In the genomic region with DNA sequence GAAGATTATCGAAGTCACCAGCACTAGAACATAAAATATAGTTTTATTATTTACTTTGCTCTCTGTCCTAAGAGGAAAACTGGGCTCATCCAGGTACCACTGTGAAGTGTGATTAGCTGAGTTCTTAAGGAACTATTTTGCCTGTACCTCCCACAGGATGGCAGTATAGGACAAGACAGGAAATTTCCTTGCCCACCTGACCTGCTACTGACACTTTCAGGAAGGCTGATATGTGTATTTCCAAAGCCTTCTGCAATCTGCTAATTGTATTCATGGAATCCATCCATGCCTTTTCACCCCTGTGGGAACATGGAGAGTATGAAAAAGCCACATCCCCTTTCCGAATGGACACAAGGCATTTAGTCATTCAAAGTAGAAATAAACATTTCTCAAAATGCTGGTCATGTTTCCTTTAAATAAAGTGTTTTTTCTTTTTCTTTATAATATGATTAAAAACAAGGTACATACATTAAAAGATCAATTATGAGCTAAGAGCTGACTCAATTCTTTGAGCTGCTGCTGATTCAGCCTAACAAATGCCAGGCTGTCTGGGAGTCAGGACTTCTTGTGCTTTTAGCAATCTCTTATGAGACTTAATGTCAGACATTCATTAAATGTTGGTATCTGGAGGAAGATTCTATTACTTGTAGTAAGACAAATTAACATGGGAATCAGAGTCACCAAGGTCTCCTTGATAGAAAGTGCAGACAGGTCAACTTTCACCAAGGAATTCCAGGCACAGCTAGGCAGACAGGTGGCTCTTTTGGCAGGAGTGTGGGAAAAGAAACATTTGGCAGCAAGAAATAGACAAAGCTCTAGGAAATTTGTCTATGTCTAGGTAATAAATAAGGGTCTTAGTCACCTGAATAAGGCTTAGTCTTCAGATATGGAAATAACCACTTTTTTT, we compare ENCODE assay signal across 9 mouse cellular contexts.
A peak's percentile ranks its signal among the peaks of the same experiment; 100 is the strongest.
DNase-seq lines count a peak whose midpoint lies in the region; ATAC-seq and TF ChIP-seq lines count a peak whose summit lies in the region.
"Had no signal": no experiment of that assay in that cellular context is flagged by ENCODE, and none has a peak within 500 bp of the region (broad histone marks: within the 10 kb centered on the region; RNA-seq: fewer than 3 reads in every experiment).

No protein-coding gene starts in this region.

- H3K9me3 ChIP-seq in MEL (replicated peaks; ENCODE audit: insufficient read depth, low read length) = no peaks in the 10 kb centered on the region
- no peaks in the 10 kb centered on the region for H3K9me3 ChIP-seq in forebrain, embryonic 14.5 days (replicated peaks; ENCODE audit: control insufficient read depth, low read length)

- intact Hi-C loops in heart, postnatal 10 days (cut with DNase I) = no loop called here
- intact Hi-C loops in left cerebral cortex, adult 2 months (cut with DNase I) = loop anchor here (1.0 to 10.0 kb wide), 4 partner anchors 140 to 1560 kb away; no protein-coding TSS in a partner anchor

- H3K36me3 ChIP-seq in MEL (ENCODE audit: control insufficient read depth in 1 of 2, insufficient read depth in 2 of 2, low read length in 2 of 2) = no peaks in the 10 kb centered on the region
- no peaks in the 10 kb centered on the region for H3K36me3 ChIP-seq in forebrain, embryonic 14.5 days (ENCODE audit: control insufficient read depth, insufficient read depth, low read length)

- no peak overlapping the region for H3K27ac ChIP-seq in MEL (ENCODE audit: control insufficient read depth, low read depth, low read length)
- H3K27ac ChIP-seq in forebrain, embryonic 14.5 days (ENCODE audit: low read depth, low read length) = no peak overlapping the region
- H3K27ac ChIP-seq in left cerebral cortex, adult 2 months = no peak overlapping the region
- H3K27ac ChIP-seq: macrophage had no signal

- peak; percentile 83 for ATAC-seq in forebrain, embryonic 14.5 days
- ATAC-seq in cerebellum, adult (ENCODE audit: insufficient number of reproducible peaks, low FRiP score, low TSS enrichment) = no peak

- no peak overlapping the region for H3K4me2 ChIP-seq in forebrain, embryonic 14.5 days (ENCODE audit: low read length)

- no peak for TF ChIP-seq POLR2A in MEL (IDR thresholded peaks at IDR 0.05; ENCODE audit: control insufficient read depth in 1 of 2, insufficient read depth in 1 of 2, low read depth in 1 of 2, low read length in 2 of 2, poor library complexity in 1 of 2)

- no peaks in the 10 kb centered on the region for H3K27me3 ChIP-seq in MEL (ENCODE audit: control insufficient read depth in 1 of 2, insufficient read depth in 2 of 2, low read length in 2 of 2)
- H3K27me3 ChIP-seq in forebrain, embryonic 14.5 days (replicated peaks; ENCODE audit: control insufficient read depth, insufficient read depth, low read length) = no peaks in the 10 kb centered on the region

- peak; percentile 8 to 18 for DNase-seq in heart, postnatal 10 days
- no peak for DNase-seq in heart, adult 18-20 months
- DNase-seq in MEL (ENCODE audit: low read depth, low spot score) = peak; percentile 2
- peak; percentile 80 for DNase-seq in forebrain, embryonic 14.5 days (ENCODE audit: low spot score)
- peak in 1 of 2 experiments; percentile 25 for DNase-seq in left cerebral cortex, adult 2 months (ENCODE audit: extremely low spot score in 1 of 2, low spot score in 2 of 2)
- no peak for DNase-seq in spleen, postnatal 10 days (ENCODE audit: low spot score in 2 of 2)
- DNase-seq in thymus, postnatal 4 days = no peak

- no peak overlapping the region for H3K9ac ChIP-seq in MEL (ENCODE audit: control insufficient read depth, low read depth, low read length, poor library complexity, severe bottlenecking)
- H3K9ac ChIP-seq in forebrain, embryonic 14.5 days (ENCODE audit: low read length) = no peak overlapping the region

- no peak for TF ChIP-seq EP300 in MEL (IDR thresholded peaks at IDR 0.05; ENCODE audit: low read depth in 1 of 2, low read length in 2 of 2)

- TF ChIP-seq RAD21 in MEL (IDR thresholded peaks at IDR 0.05; ENCODE audit: low read depth, low read length) = peak; percentile 24

- 0 out of 6 replicates have a peak, but pooled peaks of 2 of the 3 experiments have one; percentile 3 to 14 for TF ChIP-seq CTCF in MEL (IDR thresholded peaks at IDR 0.05 in 2 of 3, conservative IDR thresholded peaks at IDR 0.05 in 1 of 3; ENCODE audit: control insufficient read depth in 1 of 3, insufficient read depth in 1 of 3, low read depth in 2 of 3, low read length in 3 of 3, poor library complexity in 1 of 3, severe bottlenecking in 1 of 3)
- peak; percentile 80 for TF ChIP-seq CTCF in left cerebral cortex, adult 2 months (IDR thresholded peaks at IDR 0.05)

- no peaks in the 10 kb centered on the region for H3K79me2 ChIP-seq in MEL (ENCODE audit: control insufficient read depth, insufficient read depth, low read length, poor library complexity)

- no peaks in the 10 kb centered on the region for H3K4me1 ChIP-seq in MEL (ENCODE audit: control insufficient read depth in 1 of 2, insufficient read depth in 2 of 2, low read length in 2 of 2)
- no peaks in the 10 kb centered on the region for H3K4me1 ChIP-seq in forebrain, embryonic 14.5 days (ENCODE audit: control insufficient read depth, insufficient read depth, low read length)

- WGBS in forebrain, embryonic 14.5 days = 57% methylated on average over 2 of the region's 2 CpGs

- H3K4me3 ChIP-seq in MEL (ENCODE audit: control insufficient read depth in 1 of 2, insufficient read depth in 1 of 2, low read depth in 2 of 2, low read length in 2 of 2) = no peak overlapping the region
- no peak overlapping the region for H3K4me3 ChIP-seq in forebrain, embryonic 14.5 days (ENCODE audit: low read depth, low read length)
- no peak overlapping the region for H3K4me3 ChIP-seq in left cerebral cortex, adult 2 months

TF ChIP-seq in MEL, 35 proteins besides CTCF, POLR2A, EP300 and RAD21:
- TF ChIP-seq ZKSCAN1 (IDR thresholded peaks at IDR 0.05; ENCODE audit: low read depth, low read length) (no peak), KAT2A (conservative IDR thresholded peaks at IDR 0.05; ENCODE audit: low read depth, low read length) (no peak), NELFE (IDR thresholded peaks at IDR 0.05; ENCODE audit: low read depth, low read length) (no peak), MXI1 (IDR thresholded peaks at IDR 0.05; ENCODE audit: low read depth, low read length) (no peak), MAFK (IDR thresholded peaks at IDR 0.05; ENCODE audit: borderline replicate concordance, low read depth, low read length) (no peak), TBP (IDR thresholded peaks at IDR 0.05; ENCODE audit: low read depth, low read length) (no peak), TAL1 (IDR thresholded peaks at IDR 0.05; ENCODE audit: low read length) (no peak), E2F4 (IDR thresholded peaks at IDR 0.05; ENCODE audit: borderline replicate concordance, low read depth, low read length) (no peak), MYC (IDR thresholded peaks at IDR 0.05; ENCODE audit: low read depth, low read length) (no peak), GATA1 (IDR thresholded peaks at IDR 0.05; ENCODE audit: low read depth, low read length) (no peak), USF2 (IDR thresholded peaks at IDR 0.05; ENCODE audit: borderline replicate concordance in 1 of 2, insufficient read depth in 1 of 2, low read depth in 1 of 2, low read length in 2 of 2) (no peak), HCFC1 (IDR thresholded peaks at IDR 0.05; ENCODE audit: low read depth, low read length) (no peak), BHLHE40 (IDR thresholded peaks at IDR 0.05; ENCODE audit: borderline replicate concordance, low read depth, low read length) (no peak), ETS1 (IDR thresholded peaks at IDR 0.05; ENCODE audit: low read depth, low read length) (no peak), CHD1 (IDR thresholded peaks at IDR 0.05; ENCODE audit: low read depth, low read length) (no peak)
TF ChIP-seq in MEL: peak in this region for 0.

Comparison
In these comparisons a context has a peak if more than half of its experiments do, and no peak if none do; other contexts are left out.
1. DNase-seq: peak in heart, postnatal 10 days (2 of 2), MEL (single experiment) and forebrain, embryonic 14.5 days (single experiment); none in heart, adult 18-20 months (0 of 2), spleen, postnatal 10 days (0 of 2) and thymus, postnatal 4 days (single experiment).